Mouse (Mus musculus): ENCODE results near the gene Ccdc102a.

DNA sequence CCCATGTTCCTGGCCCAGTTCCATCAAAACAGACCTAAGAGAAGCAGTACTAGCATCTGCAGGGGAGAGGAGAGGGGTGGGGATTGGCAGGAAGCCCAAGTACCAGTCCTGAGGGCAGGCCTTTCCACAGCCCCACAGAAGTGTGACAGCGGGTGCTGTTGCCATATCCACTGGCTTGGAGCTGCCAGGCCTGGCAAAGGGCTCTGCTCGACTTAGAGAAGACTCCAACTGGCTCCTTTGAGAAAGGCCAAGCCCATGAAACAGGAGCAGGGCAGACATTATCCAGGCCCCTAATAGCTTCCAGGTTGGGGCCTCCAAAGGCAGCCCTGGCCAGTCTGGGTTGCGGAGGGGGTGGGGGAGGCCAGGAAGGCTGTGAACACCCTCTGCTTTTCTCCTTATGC is 3.2 kb downstream of the Ccdc102a start:
- TF ChIP-seq HCFC1 (IDR thresholded peaks at IDR 0.05; ENCODE audit: borderline replicate concordance, insufficient read depth, low read length) (no peak), ZC3H11A (IDR thresholded peaks at IDR 0.05; ENCODE audit: borderline replicate concordance, low read depth, low read length) (no peak), ZNF384 (IDR thresholded peaks at IDR 0.05; ENCODE audit: low read depth, low read length) (no peak), MAFK (IDR thresholded peaks at IDR 0.05; ENCODE audit: insufficient read depth, low read depth, low read length) (no peak), CHD2 (IDR thresholded peaks at IDR 0.05; ENCODE audit: low read depth, low read length) (no peak)

Data from ES-E14 (cell line).